Mouse (Mus musculus) thymus, postnatal 0 days (tissue): ENCODE results near the gene Lrfn1. TPM values are rescaled to one million over a fixed set of nuclear protein-coding genes. Genes with fewer than 3 reads are reported as not detected.
"Not testable (repeated sequence)": the region's sequence is repeated elsewhere in the genome, so short reads cannot be mapped to it uniquely, and the experiment has no call there.

Source experiments
- DNase-seq: peaks from one replicate; pipeline ENCODE4 v3.0.0-alpha.2; 2015; ENCODE audit warnings: low spot score
- polyA plus RNA-seq: library from polyadenylated mRNA; unstranded; fragments of >200 nt; fragmentation: Nextera tagmentation; extraction: Ambion mirVana; gene quantifications from 2 replicates; pipeline ENCODE4 v1.2.1, GENCODE M21; 2015

Lrfn1 gene
- polyA plus RNA-seq, 1 experiment from 2014 or later, result 1.1 TPM

DNA sequence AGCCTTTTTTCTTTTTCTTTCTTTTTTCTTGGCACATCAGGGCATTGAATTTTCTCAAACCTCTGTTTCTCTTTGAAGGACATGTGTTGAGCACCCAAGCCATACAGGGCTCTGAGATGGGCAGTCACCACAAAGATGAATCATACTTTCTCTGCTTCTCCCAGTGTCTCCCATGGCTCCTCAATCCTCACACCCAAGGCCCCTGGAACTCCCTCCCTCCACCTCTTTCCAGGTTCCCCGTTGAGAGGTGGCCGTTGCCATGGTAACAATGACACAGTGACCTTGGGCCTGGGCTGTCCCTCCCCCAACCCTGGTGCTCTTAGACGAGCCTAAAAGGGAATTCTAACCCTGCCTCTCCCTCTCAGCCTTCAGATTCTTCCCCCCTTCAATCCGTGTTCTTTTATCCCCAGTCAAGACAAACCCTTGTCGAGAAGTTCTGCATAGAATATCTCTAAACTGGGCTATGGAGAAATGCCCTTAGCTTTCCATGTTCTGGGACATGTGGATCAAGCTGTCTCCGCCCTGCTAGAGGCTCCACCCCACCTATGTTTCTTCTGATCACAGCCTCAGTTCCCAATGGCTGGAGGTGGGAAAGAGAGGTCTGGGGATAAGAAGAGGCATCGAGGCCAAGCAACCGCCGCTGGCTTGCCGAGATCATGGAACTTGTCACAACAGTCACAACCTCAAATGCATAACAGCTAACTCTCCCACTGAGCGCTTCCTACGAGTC lies 4.5 kb upstream of the Lrfn1 start:
- DNase-seq, result no peak

DNA sequence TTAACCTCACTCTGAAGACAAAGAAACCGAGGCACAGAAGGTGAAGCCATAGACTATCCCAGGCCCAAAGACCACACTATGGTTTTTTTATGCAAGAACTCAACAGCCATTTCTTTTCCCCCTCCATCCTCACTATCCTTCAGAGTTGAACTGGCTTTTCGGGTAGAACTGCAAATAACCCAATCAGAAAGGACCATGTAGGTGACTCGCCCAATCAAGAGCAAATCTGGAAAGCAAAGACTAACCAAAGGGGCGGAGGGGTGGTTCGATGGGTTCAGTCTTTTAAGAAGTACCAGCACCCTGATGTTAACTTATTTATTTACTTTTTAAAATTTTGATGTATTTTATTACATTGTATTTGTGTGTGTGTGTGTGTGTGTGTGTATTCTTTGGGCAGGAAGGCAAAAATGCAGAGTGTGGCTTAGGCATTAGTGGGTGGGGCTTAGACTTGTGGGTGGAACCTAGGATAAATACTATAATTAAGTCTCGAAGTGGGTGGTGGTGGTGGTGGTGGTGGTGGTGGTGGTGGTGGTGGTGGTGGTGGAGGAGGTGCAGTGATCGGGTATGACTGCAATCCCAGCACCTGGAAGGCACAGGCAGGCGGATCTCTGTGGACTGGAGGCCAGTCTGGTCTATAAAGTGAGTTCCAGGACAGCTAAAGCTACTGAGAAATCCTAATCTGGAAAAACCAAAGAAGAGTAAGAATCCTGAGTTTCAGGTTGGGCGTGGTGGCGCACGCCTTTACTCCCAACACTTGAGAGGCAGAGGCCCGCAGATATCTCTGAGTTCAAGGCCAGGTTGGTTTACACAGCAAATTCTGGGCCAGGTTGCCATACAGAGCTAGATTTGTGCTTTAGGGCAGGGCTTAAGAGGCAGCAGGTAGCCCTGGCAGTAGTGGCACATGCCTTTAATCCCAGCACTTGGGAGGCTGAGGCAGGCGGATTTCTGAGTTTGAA lies 3.6 kb upstream of the Lrfn1 start:
- no peak for DNase-seq

DNA sequence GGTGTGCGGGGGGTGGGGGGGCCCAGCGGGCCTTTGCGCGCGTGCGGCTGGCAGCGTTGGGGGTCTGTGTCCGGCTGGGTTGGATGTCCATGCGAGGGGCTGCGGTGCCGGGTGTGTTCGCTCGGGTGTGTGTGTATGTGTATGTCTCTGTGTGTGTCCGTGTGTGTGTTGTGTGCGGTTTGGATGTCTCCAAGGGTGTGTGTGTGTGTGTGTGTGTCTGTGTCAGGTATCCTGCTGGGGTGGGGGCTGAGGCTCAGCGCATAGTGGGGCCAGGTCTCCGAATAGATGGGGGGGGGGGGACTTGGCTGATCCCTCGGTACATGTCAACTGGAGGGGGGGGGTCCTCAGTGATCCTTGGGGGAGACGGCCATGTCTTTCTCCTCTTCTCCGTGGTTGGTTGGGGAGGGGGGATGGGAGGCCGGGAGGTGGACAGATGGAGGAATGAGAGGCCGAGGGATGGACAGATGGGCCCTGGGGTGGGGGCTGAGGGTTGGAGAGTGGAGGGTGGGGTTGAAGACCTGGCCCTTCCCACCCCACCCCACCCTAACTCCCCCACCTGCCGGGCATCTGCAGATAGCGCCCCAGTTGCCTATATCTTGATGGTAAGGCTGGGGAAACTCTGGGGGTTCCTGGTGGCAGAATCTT lies 703 bp downstream of the Lrfn1 start:
- DNase-seq, result no peak

DNA sequence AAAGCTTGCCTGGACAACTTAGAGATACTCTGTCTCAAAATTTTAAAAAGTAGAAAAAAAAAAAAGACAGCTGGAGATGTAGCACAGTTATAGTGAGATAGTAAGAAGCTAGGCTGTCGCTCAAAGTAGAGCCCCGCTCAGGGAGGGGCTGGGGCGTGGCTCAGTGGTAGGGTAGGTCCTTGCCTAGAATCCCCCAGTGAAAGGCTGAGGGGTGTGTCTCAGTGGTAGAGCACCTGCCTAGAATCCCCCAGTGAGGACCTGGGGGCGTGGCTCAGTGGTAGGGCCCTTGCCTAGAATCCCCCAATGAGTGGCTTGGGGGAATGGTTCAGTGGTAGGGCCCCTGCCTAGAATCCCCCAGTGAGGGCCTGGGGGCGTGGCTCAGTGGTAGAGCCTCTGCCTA lies 8.6 kb downstream of the Lrfn1 start:
- DNase-seq, result no peak

GRCm38 (mm10) chr7:28462769-28463168 lies 11.0 kb downstream of the Lrfn1 start:
- no peak for DNase-seq

DNA sequence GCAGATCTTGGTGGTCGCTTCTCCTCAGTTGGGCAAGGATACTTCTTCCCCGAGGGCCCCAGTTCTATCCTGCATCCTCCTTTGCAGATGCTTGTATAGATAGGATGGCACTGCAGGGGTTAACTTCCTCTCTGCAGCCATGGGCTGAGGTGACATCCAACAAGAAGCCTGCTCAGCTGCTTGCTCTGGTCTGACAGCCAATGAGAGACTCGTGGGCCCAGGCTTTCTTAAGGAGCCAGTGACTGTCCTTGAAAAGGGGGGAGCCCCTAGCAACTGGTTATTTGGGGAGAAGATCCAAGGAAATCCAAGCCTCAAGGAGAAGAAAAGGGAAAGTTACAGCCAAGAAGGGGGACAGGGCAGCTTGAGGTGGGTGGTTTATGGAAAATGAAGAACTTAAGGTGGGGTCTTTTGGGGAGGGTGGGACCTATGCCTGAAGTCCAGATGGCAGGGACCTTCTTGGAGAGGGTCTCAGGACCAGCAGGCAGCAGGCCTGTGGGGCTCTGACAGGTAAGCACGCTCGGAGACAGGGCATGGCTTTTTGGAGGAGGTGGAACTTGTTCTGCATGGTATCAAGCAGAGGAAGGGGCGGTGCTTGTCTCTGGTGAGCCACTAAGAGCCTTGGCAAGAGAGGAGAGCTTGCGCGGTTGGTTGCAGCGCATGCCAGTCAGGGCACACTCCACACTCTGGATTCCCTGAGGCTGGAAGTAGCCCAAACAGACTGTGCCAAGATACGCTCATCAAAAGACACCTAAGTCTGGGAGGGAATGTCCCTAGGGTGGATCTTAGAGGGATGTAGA lies 12.8 kb downstream of the Lrfn1 start:
- peak; percentile 50 for DNase-seq

DNA sequence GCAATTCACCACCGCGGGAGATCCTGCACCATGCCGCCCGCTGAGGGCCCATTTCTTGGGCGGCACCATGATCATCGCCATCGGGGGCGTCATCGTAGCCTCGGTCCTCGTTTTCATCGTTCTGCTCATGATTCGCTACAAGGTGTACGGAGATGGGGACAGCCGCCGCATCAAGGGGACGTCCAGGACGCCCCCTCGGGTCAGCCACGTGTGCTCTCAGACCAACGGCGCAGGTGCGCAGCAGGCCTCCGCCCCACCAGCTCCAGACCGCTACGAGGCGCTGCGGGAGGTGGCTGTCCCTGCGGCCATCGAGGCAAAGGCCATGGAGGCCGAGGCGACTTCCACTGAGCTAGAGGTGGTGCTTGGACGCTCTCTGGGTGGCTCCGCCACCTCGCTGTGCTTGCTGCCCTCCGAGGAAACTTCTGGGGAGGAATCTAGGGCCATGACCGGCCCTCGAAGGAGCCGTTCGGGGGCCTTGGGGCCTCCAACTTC lies 15.0 kb downstream of the Lrfn1 start:
- DNase-seq, result no peak

DNA sequence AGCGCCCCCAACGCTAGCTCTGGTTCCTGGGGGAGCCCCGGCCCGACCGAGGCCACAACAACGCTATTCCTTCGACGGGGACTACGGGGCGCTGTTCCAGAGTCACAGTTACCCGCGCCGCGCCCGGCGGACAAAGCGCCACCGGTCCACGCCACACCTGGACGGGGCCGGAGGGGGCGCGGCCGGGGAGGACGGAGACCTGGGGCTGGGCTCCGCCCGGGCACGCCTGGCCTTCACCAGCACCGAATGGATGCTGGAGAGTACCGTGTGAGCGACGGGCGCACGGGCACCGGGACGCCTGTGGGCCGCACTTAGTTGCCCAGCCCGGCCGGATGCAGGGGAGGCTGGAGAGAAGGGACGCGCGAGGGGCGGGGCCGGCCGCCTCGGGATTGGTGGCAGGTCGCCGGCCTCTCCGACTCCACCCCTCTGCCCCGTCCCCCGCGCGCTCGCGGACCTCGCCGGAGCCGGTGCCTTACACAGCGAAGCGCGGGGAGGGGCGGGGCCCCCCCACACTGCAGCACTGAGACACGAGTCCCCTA lies 15.5 kb downstream of the Lrfn1 start:
- DNase-seq, result no peak

GRCm38 (mm10) chr7:28476191-28476590 lies 24.4 kb downstream of the Lrfn1 start:
- no peak for DNase-seq

DNA sequence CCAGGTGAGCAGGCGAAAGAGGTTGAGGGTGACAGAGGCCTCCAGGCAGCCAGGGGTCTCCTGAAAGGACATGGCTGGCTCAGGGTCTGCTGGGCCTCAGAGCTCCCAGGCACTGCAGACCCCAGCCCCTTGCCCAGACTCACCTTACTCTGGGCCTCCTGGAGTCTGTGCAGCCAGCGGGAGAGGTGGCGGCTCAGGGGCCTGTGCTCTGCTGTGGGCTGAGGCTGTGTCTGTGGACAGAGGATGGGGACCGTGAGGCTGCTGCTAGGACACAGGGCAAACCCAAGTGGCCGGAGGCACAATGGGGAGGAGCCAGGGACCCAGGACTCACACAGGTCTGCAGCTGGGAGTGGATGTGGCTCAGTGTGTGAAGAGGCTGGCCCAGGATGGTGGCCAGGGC lies 25.6 kb downstream of the Lrfn1 start:
- no peak for DNase-seq

GRCm38 (mm10) chr7:28478854-28479253 lies 27.1 kb downstream of the Lrfn1 start:
- DNase-seq, result no peak

DNA sequence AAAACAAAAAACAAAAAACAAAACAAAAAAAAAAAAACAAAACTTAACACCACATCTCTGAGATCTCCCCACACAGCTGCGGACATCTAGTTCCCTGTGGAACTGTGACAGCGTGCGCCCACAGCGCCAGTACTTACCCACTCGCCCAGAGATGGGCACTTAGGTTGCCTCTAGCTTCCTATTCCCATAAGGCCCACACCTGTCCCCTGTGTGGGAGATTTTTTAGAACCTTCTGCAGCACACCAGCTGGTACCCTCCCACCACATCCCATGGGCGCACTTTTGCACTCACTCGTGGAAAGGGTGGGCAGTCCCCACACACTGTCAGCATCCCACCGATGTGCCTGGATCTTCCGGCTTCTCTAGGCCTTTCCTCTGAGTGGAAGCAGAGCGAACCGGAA lies 31.1 kb downstream of the Lrfn1 start:
- no peak for DNase-seq

DNA sequence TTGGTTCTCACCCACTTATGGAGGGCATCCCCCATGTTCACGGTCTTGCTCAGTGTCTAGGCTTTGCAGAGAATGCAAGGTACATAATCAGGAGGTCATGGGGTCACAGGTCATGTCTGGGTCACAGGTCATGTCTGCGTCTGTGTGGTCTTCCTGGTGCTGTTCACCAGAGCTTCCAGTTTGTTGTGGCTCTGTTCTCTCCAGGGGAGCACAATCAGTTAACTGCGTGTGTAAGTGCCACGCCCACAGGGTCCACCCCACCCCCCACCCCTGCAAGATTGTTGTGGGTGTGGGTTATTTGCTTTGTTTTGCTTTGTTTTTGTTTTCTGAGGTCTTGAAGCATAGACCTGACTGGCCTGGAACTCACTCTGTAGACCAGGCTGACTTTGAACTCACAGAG lies 32.4 kb downstream of the Lrfn1 start:
- no peak for DNase-seq

- no peak for DNase-seq
Measured at GRCm38 (mm10) chr7:28488030-28488491, 36.3 kb downstream of the Lrfn1 start.

- peak; percentile 41 for DNase-seq
Measured at GRCm38 (mm10) chr7:28490410-28490809, 38.6 kb downstream of the Lrfn1 start.

DNA sequence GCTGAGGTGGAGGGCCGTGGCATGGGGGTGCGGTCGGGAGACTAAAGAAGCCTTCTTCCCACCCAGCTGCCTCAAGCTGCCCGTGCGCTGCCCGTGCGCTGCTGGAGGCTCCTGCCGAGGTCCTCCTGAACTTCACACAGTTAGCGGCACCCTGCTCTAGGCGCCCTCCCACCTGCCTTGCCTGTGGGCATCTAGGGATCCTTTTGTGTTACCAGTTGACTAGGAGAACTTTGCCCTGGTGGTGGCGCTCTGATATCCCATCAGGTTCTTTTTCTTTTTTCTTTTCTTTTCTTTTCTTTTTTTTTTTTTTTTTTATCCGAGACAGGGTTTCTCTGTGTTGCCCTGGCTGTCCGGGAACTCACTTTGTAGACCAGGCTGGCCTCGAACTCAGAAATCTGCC lies 39.1 kb downstream of the Lrfn1 start:
- peak; percentile 28 for DNase-seq

- DNase-seq, result no peak
Measured at GRCm38 (mm10) chr7:28492310-28492709, 40.5 kb downstream of the Lrfn1 start.

DNA sequence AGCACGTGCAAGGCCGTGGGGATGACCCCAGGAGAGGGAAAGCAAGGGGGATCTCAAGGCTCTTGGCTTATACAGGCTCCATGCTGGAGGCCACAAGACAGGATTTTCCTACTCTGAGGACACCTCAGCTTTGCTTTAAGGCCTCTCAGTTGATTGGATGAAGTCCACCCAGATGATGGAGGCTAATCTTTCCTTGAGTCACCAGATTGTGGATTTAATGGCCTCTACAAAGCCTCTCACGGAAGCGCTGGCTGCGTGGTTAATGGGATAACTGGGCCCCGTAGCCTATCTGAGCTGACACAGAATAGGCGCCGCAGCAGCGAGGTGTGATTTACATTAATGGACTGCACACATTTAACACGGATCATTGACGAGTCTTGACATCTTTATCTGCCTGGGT lies 43.6 kb downstream of the Lrfn1 start:
- DNase-seq, result no peak

DNA sequence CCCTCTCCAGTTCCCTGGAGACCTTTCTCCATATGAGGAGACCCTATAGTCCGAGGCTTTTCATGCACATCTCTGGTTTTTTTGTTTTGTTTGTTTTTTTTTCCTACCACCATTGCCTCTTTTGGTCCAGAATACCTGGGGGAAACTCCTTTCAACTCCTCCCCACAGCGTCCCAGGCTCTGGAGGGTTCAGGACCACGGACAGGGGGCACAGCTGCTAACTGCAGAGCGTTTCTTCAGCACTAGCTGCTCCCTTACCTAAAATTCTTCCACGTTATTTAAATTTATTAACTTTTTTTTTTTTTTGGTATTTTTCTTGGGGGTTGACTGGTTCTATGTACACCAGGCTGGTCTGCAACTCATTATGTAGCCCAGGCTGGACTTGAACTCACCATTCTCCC lies 53.8 kb downstream of the Lrfn1 start:
- peak; percentile 20 for DNase-seq

DNA sequence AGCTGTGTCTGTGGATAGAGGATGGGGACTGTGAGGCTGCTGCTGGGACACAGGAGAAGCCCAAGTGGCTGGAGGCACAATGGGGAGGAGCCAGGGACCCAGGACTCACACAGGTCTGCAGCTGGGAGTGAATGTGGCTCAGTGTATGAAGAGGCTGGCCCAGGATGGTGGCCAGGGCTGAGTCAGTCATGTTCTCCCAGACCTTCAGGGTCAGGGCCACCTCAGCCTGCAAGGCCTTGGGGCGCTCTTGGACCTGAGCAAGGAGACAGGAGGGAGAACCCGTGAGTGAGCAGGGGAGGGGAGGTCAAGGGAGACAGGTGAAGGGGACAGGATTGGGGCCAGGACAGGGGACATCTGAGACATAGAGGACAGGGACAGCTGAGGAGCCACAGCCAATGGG lies 57.3 kb downstream of the Lrfn1 start:
- not testable (repeated sequence) for DNase-seq
